ENCODE assay signal across 27 mouse cellular contexts in the genomic region with DNA sequence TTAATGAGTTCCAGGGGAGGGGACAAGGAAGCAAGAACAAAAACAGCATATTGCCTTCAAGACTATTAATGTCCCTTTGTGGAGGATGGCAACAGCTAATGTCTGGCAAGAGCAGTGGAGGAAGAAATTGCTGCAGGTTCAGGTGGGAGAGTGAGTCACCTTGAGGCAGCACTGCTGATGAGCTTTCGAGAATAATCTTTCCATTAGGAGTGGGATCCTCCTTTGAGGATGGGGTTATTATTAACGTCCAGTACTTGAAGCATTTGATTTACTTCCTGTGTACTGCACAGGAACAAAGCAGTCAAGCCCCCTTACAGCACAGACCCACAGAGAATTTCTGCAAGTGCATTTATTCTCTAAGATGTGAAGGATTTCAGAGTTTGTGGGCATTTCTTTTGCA.
DNase-seq lines count a peak whose midpoint lies in the region; ATAC-seq and TF ChIP-seq lines count a peak whose summit lies in the region.
"Had no signal": no experiment of that assay in that cellular context is flagged by ENCODE, and none has a peak within 500 bp of the region (broad histone marks: within the 10 kb centered on the region; RNA-seq: fewer than 3 reads in every experiment).

No protein-coding gene starts in this region.

- peak; percentile 34; the same call in 1 of the 2 replicates for ATAC-seq in hindbrain, embryonic 15.5 days (ENCODE audit: low FRiP score, low read depth)
- ATAC-seq in hindbrain, embryonic 12.5 days (ENCODE audit: low FRiP score) = no peak
- ATAC-seq in midbrain, embryonic 13.5 days = no peak
- ATAC-seq in neural tube, embryonic 15.5 days (ENCODE audit: low FRiP score) = 0 out of 2 replicates have a peak, but pooled peaks have one; percentile 41
- ATAC-seq: forebrain, embryonic 14.5 days; intestine, postnatal 0 days; lung, postnatal 0 days; Patski had no signal

- TF ChIP-seq POLR2A in brain, embryonic 14.5 days (IDR thresholded peaks at IDR 0.05; ENCODE audit: borderline replicate concordance, extremely low read depth, insufficient read depth, insufficient read length, poor library complexity, severe bottlenecking) = no peak

- H3K27me3 ChIP-seq in hindbrain, embryonic 15.5 days = no peaks in the 10 kb centered on the region
- H3K27me3 ChIP-seq in hindbrain, embryonic 12.5 days = no peaks in the 10 kb centered on the region
- H3K27me3 ChIP-seq in midbrain, embryonic 13.5 days = no peaks in the 10 kb centered on the region
- H3K27me3 ChIP-seq in midbrain, embryonic 10.5 days (ENCODE audit: low read depth, poor library complexity, severe bottlenecking) = no peaks in the 10 kb centered on the region
- no peaks in the 10 kb centered on the region for H3K27me3 ChIP-seq in neural tube, embryonic 15.5 days (replicated peaks)
- H3K27me3 ChIP-seq: embryonic facial prominence, embryonic 12.5 days; heart, embryonic 15.5 days; limb, embryonic 15.5 days; liver, embryonic 13.5 days; Patski had no signal

- 30% methylated on average over 2 of the region's 2 CpGs for WGBS in hindbrain, embryonic 15.5 days
- 59% methylated on average over 2 of the region's 2 CpGs for WGBS in hindbrain, embryonic 12.5 days
- 51% methylated on average over 2 of the region's 2 CpGs for WGBS in midbrain, embryonic 13.5 days
- WGBS in midbrain, embryonic 10.5 days = 70% methylated on average over 2 of the region's 2 CpGs
- 33% methylated on average over 2 of the region's 2 CpGs for WGBS in neural tube, embryonic 15.5 days

- H3K36me3 ChIP-seq in hindbrain, embryonic 15.5 days = no peaks in the 10 kb centered on the region
- H3K36me3 ChIP-seq in hindbrain, embryonic 12.5 days = no peaks in the 10 kb centered on the region
- no peaks in the 10 kb centered on the region for H3K36me3 ChIP-seq in midbrain, embryonic 13.5 days
- no peaks in the 10 kb centered on the region for H3K36me3 ChIP-seq in midbrain, embryonic 10.5 days
- no peaks in the 10 kb centered on the region for H3K36me3 ChIP-seq in neural tube, embryonic 15.5 days
- H3K36me3 ChIP-seq: embryonic facial prominence, embryonic 12.5 days; heart, embryonic 15.5 days; limb, embryonic 10.5 days; limb, embryonic 15.5 days; liver, embryonic 13.5 days had no signal

- no peak overlapping the region for H3K4me3 ChIP-seq in hindbrain, embryonic 15.5 days
- H3K4me3 ChIP-seq in hindbrain, embryonic 12.5 days = no peak overlapping the region
- H3K4me3 ChIP-seq in midbrain, embryonic 13.5 days (replicated peaks) = no peak overlapping the region
- no peak overlapping the region for H3K4me3 ChIP-seq in midbrain, embryonic 10.5 days
- no peak overlapping the region for H3K4me3 ChIP-seq in neural tube, embryonic 15.5 days (replicated peaks)
- H3K4me3 ChIP-seq: embryonic facial prominence, embryonic 12.5 days; heart, embryonic 15.5 days; limb, embryonic 10.5 days; limb, embryonic 15.5 days; liver, embryonic 13.5 days had no signal

- 0 out of 2 replicates have a peak overlapping the region, but pooled peaks have one; percentile 39 for H3K27ac ChIP-seq in hindbrain, embryonic 15.5 days (replicated peaks)
- no peak overlapping the region for H3K27ac ChIP-seq in hindbrain, embryonic 12.5 days
- H3K27ac ChIP-seq in midbrain, embryonic 13.5 days = peak overlapping the region; percentile 60; the same call in 1 of the 2 replicates
- H3K27ac ChIP-seq in midbrain, embryonic 10.5 days (replicated peaks) = no peak overlapping the region
- H3K27ac ChIP-seq in neural tube, embryonic 15.5 days (replicated peaks) = 0 out of 2 replicates have a peak overlapping the region, but pooled peaks have one; percentile 28
- H3K27ac ChIP-seq: embryonic facial prominence, embryonic 12.5 days; heart, embryonic 15.5 days; kidney, postnatal 0 days; limb, embryonic 10.5 days; limb, embryonic 15.5 days; liver, embryonic 13.5 days; macrophage had no signal

- TF ChIP-seq CTCF in brain, embryonic 14.5 days (IDR thresholded peaks at IDR 0.05; ENCODE audit: borderline replicate concordance, extremely low read depth, insufficient read depth, insufficient read length) = no peak

- no peak overlapping the region for H3K4me2 ChIP-seq in hindbrain, embryonic 15.5 days
- no peak overlapping the region for H3K4me2 ChIP-seq in hindbrain, embryonic 12.5 days (replicated peaks)
- no peak overlapping the region for H3K4me2 ChIP-seq in midbrain, embryonic 13.5 days (replicated peaks)
- no peak overlapping the region for H3K4me2 ChIP-seq in neural tube, embryonic 15.5 days
- H3K4me2 ChIP-seq: embryonic facial prominence, embryonic 12.5 days; heart, embryonic 15.5 days; limb, embryonic 15.5 days; liver, embryonic 13.5 days had no signal

- no peak for DNase-seq in midbrain, embryonic 10.5 days (ENCODE audit: low spot score)
- DNase-seq in brain, embryonic 14.5 days (ENCODE audit: low read depth) = peak; percentile 34
- no peak for DNase-seq in thymus, postnatal 36 days
- DNase-seq: adrenal gland, postnatal 10 days; cerebellum, adult 11-12 months; cerebellum, adult 9-11 months; embryo, embryonic 11 days; gastrocnemius, postnatal 14 days; layer of hippocampus, adult 9-11 months; liver, embryonic 13.5 days; lung, adult 18-20 months; right cerebral cortex, postnatal 25 days; thymus, postnatal 25 days had no signal

- H3K9me3 ChIP-seq in hindbrain, embryonic 15.5 days = no peaks in the 10 kb centered on the region
- H3K9me3 ChIP-seq in hindbrain, embryonic 12.5 days (replicated peaks) = no peaks in the 10 kb centered on the region
- no peaks in the 10 kb centered on the region for H3K9me3 ChIP-seq in midbrain, embryonic 13.5 days
- no peaks in the 10 kb centered on the region for H3K9me3 ChIP-seq in midbrain, embryonic 10.5 days (replicated peaks)
- no peaks in the 10 kb centered on the region for H3K9me3 ChIP-seq in neural tube, embryonic 15.5 days (replicated peaks)
- H3K9me3 ChIP-seq: embryonic facial prominence, embryonic 12.5 days; heart, embryonic 15.5 days; limb, embryonic 10.5 days; limb, embryonic 15.5 days; liver, embryonic 13.5 days had no signal

- H3K4me1 ChIP-seq in hindbrain, embryonic 15.5 days (replicated peaks) = no peaks in the 10 kb centered on the region
- no peaks in the 10 kb centered on the region for H3K4me1 ChIP-seq in hindbrain, embryonic 12.5 days
- no peaks in the 10 kb centered on the region for H3K4me1 ChIP-seq in midbrain, embryonic 13.5 days (replicated peaks)
- no peaks in the 10 kb centered on the region for H3K4me1 ChIP-seq in midbrain, embryonic 10.5 days
- H3K4me1 ChIP-seq in neural tube, embryonic 15.5 days = no peaks in the 10 kb centered on the region
- H3K4me1 ChIP-seq: embryonic facial prominence, embryonic 12.5 days; heart, embryonic 15.5 days; limb, embryonic 10.5 days; limb, embryonic 15.5 days; liver, embryonic 13.5 days had no signal

- H3K9ac ChIP-seq in hindbrain, embryonic 15.5 days = no peak overlapping the region
- no peak overlapping the region for H3K9ac ChIP-seq in hindbrain, embryonic 12.5 days
- H3K9ac ChIP-seq in midbrain, embryonic 13.5 days (replicated peaks) = no peak overlapping the region
- H3K9ac ChIP-seq in neural tube, embryonic 15.5 days (replicated peaks) = no peak overlapping the region
- H3K9ac ChIP-seq: embryonic facial prominence, embryonic 12.5 days; heart, embryonic 15.5 days; limb, embryonic 15.5 days; liver, embryonic 13.5 days had no signal

Comparison
In these comparisons a context has a peak if more than half of its experiments do, and no peak if none do; other contexts are left out.
1. ATAC-seq: peak in hindbrain, embryonic 15.5 days (single experiment) and neural tube, embryonic 15.5 days (single experiment); none in hindbrain, embryonic 12.5 days (single experiment) and midbrain, embryonic 13.5 days (single experiment).
2. H3K27ac ChIP-seq: peak in hindbrain, embryonic 15.5 days (single experiment), midbrain, embryonic 13.5 days (single experiment) and neural tube, embryonic 15.5 days (single experiment); none in hindbrain, embryonic 12.5 days (single experiment) and midbrain, embryonic 10.5 days (single experiment).